Mouse (Mus musculus) v-Abl transformed pro-B cells (cell line): Measurements from ENCODE around the gene Stox2.

Source experiments
- in situ Hi-C, 2 experiments: fragments of 400-800 bp; cut with MboI; formaldehyde crosslinking; loops; one replicate each; pipeline ENCODE4 v1.15.1; 2025; ENCODE audit not compliant: unreplicated experiment in 2 of 2

Stox2 gene

DNA sequence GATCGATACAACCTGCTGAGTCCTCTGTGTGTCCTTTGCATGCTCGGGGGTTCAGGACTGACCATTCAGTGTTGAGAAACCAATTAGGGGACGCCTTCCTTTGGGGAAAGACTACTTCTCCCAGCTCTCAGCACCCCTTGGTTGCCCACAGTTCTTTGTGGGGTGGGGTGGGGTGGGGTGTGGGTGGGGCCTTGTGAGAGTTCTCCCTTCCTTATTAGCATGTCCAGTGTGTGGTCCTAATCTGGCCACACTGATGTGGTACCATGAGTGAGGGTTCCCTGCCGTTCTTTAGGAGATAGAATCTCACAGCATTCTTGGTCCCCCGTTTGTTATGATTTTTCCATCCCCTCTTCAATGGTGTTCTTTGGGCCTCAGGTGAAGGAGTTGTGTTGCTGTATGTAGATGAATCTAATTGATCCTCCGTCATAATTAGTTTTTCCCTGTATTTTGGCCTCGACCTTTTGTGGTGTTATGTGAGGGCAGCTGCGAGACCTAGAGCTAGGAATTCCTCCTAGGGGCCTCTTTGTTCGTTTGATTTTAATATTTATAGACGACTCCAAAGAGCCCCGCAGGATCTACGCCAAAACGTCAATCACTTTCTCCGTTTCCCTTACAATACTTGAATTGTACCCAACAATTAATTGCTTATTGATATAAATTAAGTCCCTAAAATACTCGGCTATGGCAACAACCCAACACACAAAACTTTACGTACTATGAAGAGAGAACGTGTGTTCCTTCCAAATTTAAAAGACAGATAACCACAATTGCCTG, 182.9 kb downstream of the Stox2 start:
- in situ Hi-C loops = no loop called here

DNA sequence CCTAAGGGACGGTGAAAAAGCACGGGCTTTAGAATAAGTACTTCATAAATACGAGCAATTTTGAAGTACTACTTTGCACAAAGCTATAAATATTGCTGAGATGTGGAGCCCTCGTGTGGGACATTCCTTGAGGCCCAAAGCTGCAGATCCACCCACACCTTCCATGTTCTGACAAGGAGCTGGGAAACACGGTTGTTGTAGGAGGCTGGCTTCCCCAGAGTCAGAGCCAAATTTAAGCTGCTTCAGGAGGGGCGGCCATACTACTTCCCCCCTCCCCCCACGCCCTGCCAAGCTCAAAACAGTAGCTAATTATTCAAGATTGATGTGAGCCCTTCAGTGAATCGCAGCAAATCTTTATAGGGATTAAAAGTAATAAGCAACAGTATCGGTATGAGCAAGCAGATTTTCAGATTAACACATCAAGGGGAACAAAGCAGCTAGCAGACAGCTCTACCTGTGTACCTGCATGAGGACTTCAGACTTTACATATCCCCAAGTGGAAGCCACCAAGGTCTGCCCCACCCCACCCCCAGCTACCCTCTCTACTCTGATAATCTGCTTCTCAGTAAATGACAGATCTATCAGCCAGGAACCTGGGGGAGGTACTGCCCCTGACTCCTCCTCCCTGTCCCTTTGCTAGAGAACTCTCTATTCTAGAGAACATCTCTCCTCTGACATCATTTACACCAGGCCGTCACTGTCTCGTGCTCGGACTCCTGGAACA, 185.2 kb downstream of the Stox2 start:
- in situ Hi-C loops = no loop called here

DNA sequence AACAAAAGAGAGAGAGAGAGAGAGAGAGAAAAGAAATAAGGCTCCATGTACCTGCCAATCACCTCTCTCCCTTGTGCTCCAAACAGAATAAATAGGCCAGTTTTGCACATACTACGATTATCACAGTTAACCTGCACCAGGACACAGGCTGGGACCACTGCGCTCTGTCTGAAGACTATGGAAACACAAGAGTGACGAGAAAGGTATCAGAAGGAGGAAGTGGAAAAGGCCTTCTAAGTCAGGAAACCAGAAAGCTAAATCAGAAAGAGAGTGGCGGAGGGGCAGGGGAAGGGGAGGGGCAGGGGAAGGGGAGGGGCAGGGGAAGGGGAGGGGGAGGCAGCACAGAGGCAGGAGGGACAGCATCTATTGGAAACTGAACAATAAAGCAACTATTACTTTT, 195.3 kb downstream of the Stox2 start:
- in situ Hi-C loops = no loop called here

- in situ Hi-C loops = no loop called here
Measured at GRCm38 (mm10) chr8:47245116-47245515, 201.0 kb downstream of the Stox2 start.

DNA sequence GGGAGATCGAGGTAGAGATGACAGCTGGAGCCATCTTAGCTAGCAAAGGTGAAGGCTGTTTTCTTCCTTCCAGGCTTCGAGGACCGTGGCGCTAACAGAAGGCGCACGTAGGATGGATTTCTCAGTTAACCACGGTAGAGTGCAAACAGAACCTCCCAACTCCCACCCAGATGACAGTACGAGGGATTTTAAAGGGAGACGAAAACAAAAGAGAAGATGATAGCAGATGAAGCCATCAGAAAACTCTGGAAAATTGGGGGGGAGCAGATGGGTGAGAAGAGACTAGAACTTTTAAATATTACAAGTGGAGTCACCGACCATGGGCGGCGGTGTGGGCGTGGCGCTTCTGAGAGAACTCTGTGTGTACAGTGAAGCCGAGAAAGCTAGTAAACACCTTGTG, 202.0 kb downstream of the Stox2 start:
- in situ Hi-C loops = no loop called here

GRCm38 (mm10) chr8:47243631-47244030, 202.5 kb downstream of the Stox2 start:
- in situ Hi-C loops = no loop called here

DNA sequence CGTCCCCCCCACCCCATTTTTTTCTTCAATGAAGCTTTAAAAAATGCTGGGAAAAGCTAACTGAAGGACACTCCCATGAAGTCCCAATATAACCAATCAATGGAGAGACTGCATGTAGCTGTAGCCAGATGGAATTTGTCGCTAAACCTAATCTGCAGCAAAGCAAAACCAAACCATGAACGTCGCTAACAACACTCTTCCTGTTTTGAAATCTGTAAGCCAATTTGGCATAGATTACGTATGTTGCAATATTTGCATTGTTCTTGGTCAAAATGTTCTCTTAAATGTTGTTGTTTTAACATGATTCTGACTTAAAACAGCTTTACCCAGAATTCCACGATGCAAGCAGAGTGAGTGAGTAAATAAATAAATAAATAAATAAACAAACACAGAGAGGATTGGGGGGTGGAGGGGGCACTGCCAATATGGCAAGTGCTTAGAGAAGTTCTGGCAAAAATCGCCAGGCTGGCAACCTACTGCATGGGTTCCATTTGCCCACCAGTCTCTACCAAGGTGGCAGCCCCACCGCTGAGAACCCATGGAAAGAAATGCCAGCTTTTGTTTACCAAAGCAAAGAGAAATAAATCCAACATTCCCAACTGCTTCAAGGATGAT, 203.0 kb downstream of the Stox2 start:
- in situ Hi-C loops = no loop called here

DNA sequence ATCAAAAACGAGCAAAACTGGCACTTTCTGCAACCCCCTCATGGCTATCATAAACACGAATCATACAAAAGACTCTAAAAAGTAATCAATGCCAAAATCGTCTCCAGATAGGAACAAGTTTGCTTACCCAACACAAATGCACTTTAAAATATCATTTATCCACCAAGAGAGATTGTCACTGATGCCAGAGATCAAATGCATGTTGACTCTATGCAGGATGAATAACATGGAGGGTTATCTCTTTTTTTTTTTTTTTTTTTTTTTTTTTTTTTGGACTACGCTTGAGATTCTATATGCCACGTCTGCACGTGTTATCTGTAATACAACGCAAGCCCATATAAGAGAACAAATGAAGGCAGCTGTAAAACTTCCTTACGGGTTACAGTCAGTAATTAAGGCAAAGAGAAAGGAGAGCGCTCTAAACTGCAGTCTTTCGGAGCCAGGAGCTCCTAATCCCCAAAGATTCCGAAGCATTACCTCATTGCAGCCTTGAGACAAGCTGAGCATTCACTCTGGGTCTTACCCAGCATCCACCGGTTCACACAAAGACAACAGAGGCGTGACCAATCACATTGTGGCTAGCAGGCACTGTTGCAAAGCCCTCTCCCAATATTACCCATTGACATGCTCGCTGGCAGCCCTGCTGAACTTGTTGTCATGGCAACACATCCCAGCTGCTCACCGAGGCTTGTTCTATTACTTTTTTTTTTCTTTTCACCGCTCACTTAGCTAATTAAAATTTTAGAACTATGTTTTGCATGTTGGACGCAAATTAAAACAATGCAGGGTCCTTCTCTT, 203.8 kb downstream of the Stox2 start:
- in situ Hi-C loops = no loop called here

DNA sequence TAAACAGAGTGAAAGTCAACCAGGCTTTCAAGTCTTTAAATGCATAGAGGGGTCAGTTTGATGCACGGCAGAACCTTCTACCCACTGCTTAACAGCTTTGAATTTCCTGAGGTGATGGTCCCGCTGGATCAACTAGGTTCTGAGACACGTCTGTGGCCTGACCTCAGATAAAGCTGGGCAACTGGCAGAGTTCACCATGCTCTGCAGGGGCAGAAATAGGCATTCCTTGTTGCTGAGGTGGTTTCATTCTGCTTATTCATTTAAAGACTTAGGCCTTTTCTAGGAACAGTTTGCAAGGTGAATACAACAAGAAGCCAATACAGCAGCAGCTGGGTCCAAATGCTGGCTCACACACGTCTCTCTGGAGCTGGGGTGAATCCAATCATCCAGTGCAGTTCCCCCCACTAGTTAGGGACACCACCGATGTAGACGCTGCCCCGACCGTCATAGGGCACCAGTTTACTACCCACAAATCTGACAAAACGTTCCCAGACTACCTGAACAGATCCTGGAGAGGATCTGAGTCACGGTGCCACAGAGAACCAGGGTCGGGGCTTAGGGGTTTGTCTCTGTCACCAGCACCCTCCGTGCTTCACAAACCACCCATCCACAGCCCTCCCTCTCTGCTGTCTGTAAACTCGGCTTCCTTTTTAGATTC, 204.6 kb downstream of the Stox2 start:
- in situ Hi-C loops = no loop called here

GRCm38 (mm10) chr8:47240871-47241270, 205.3 kb downstream of the Stox2 start:
- in situ Hi-C loops = no loop called here

DNA sequence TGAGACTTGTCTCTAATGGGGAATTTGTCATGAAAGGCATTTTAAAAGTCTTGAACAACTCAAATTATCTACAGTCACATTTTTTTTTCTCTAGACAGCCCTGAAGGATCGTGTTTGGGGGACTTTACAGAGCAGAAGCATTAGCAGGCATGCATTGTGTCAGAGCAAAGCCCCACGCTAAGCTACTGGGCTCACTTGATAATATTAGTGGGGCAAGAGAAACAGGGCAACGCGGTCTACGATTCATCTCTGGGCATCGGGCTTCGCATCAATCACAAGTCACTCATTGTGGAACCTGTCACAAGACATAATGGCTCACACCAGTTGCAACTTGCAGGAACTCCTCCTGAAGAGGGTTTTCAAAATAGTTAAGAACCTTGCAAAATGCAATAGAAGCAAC, 205.9 kb downstream of the Stox2 start:
- in situ Hi-C loops = no loop called here

DNA sequence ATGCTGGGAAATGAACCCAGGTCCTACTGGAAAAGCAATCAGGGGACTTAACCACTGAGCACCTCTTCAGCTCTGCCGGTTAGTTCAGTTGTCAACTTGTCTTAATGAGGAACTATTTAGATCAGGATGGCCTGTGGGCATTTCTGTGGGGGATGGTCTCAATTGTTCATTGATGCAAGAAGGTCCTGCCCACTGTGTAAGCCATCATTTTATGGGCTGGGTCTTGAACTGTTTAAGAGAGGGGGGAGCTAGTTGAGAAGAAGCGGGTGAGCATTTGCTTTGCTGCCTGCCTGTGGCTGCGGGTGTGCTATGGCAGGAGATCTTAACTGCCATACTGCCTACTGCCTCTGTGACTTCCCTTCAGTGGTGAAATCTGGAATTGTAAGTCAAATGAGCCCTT, 214.1 kb downstream of the Stox2 start:
- in situ Hi-C loops = no loop called here

GRCm38 (mm10) chr8:47230057-47230456, 216.1 kb downstream of the Stox2 start:
- in situ Hi-C loops = no loop called here

DNA sequence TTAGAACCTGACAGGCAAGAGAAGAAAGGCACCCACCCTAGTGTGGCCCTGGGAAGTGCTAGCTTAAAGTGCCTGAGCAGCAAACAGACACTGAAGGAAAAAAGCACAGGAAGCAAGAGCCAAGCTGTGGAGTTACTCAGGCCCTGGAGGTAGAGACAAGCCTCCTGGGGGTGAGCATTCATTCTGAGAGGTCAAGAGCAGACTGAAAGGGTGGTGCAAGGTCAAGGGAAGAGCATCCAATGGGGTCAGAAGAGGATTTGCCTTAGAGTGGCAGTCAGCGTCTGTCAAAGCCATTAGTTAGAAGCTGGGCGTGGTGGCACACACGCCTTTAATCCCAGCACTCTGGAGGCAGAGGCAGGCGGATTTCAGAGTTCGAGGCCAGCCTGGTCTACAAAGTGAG, 224.3 kb downstream of the Stox2 start:
- in situ Hi-C loops = no loop called here

- in situ Hi-C loops = no loop called here
Measured at GRCm38 (mm10) chr8:47221191-47221590, 225.0 kb downstream of the Stox2 start.

GRCm38 (mm10) chr8:47220390-47220789, 225.8 kb downstream of the Stox2 start:
- in situ Hi-C loops = no loop called here

- in situ Hi-C loops = no loop called here
Measured at GRCm38 (mm10) chr8:47218536-47218935, 227.6 kb downstream of the Stox2 start.

DNA sequence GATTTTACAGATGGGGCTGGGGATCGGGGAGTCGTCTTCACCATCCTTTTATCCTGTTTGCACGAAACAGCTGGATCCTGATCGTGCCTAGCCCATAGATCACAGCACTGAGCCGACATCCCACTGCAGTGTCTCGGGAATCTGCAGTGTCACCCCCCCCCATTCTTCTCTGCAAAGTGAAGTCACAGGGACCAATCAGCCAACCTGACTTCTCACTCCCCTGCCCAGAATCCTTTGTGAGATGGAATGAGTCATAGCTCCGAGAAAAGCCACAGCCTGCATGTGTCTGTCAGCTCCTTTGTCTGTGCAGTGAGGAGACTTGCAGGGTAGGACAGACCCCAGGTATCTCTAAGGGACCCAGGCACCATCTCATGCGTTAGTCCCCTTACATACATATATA, 228.1 kb downstream of the Stox2 start:
- in situ Hi-C loops = no loop called here

DNA sequence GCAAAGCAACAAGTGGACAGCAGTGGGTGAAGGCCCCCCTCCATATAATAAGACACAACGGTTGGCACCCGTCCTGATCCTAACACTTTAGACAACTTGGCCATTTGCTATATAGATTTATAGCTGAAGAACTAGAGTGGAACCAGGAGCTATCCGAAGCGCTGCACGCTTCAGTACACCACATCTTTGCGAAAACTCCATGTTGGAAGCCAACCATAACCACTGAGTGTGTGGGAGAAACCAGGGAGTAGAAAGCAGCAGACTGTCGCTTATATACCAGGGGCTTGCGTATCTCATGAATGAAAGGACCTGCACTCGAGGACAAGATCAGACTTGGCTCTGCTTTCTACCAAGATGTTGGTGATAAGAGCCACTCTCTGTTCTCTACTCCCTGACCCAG, 234.0 kb downstream of the Stox2 start:
- in situ Hi-C loops = no loop called here

DNA sequence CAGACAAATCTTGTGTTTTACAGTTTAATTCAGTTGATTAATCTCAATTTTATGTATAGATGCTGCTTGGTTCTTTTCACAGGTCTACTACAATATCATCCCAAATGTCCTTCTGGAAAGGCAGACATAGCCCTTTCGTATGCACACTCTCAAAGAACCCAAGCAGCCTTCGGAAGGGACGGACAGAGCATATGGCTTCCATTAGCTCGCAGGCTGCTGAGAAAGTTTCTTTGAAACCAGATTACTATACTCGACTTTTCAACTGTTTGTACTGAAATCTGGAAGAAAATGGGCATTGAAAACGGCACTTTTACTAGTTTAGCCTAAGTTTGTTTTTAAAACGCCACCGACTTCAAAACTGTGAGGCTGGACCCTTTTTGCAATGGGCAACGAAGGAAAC, 234.9 kb downstream of the Stox2 start:
- in situ Hi-C loops = no loop called here
